Mouse (Mus musculus) CD4-positive, CD25-positive, alpha-beta regulatory T cell, adult 2 months (primary cell): ENCODE measurements around the gene Gm10118.

Experiments used
- DNase-seq: peaks from one replicate; pipeline ENCODE4 v3.0.0-alpha.2; 2012; ENCODE audit warnings: low read depth, low spot score

The Gm10118 gene

GRCm38 (mm10) chr10:63927334-63927733 lies at the start of gene Gm10118:
Gene Gm10118, minus strand, starts transcription at chr10:63927434.
- no peak for DNase-seq

- no peak for DNase-seq
Observed at GRCm38 (mm10) chr10:63972300-63972699, 45.1 kb upstream of the Gm10118 start.

GRCm38 (mm10) chr10:63954308-63954930 lies 27.2 kb upstream of the Gm10118 start:
- no peak for DNase-seq

- DNase-seq: no peak
Observed at GRCm38 (mm10) chr10:63951481-63951880, 24.2 kb upstream of the Gm10118 start.

GRCm38 (mm10) chr10:63950867-63951266 lies 23.6 kb upstream of the Gm10118 start:
- no peak for DNase-seq

- no peak for DNase-seq
Observed at GRCm38 (mm10) chr10:63947266-63947665, 20.0 kb upstream of the Gm10118 start.

- DNase-seq: no peak
Observed at GRCm38 (mm10) chr10:63945534-63945933, 18.3 kb upstream of the Gm10118 start.

GRCm38 (mm10) chr10:63933946-63934345 lies 6.7 kb upstream of the Gm10118 start:
- DNase-seq: no peak

GRCm38 (mm10) chr10:63908878-63909277 lies 18.4 kb downstream of the Gm10118 start:
- DNase-seq: no peak

GRCm38 (mm10) chr10:63899891-63900290 lies 27.3 kb downstream of the Gm10118 start:
- no peak for DNase-seq

GRCm38 (mm10) chr10:63894612-63895011 lies 32.6 kb downstream of the Gm10118 start:
- no peak for DNase-seq

GRCm38 (mm10) chr10:63886449-63887088 lies 40.7 kb downstream of the Gm10118 start:
- DNase-seq: no peak

GRCm38 (mm10) chr10:63880462-63880903 lies 46.8 kb downstream of the Gm10118 start:
- DNase-seq: no peak
